Mouse (Mus musculus): ENCODE measurements around the gene Kcne1. TPM values are rescaled to one million over a fixed set of nuclear protein-coding genes. Genes with fewer than 3 reads are reported as not detected.
A peak's percentile ranks its signal among the peaks of the same experiment; 100 is the strongest.

Kcne1 gene
- polyA plus RNA-seq, 1 experiment from 2014 or later: not detected

GRCm38 (mm10) chr16:92321341-92321740 lies 37.9 kb downstream of the Kcne1 start, which contains the start of gene Fam243:
TSS of gene Fam243 (minus strand) at chr16:92321441.
- no peak for ATAC-seq (replicated peaks)
- H3K4me1 ChIP-seq: peaks cover 2% of the 10 kb centered on the region; the same call in 1 of the 2 replicates
- H3K27me3 ChIP-seq (replicated peaks): no peaks in the 10 kb centered on the region
- no peaks in the 10 kb centered on the region for H3K36me3 ChIP-seq (replicated peaks)
- no peaks in the 10 kb centered on the region for H3K9me3 ChIP-seq
- WGBS: 88% methylated on average over 8 of the region's 8 CpGs
- H3K4me2 ChIP-seq: no peak within 1 kb of the TSS
- no peak within 1 kb of the TSS for H3K4me3 ChIP-seq
- no peak within 1 kb of the TSS for H3K27ac ChIP-seq
- H3K9ac ChIP-seq: no peak within 1 kb of the TSS

- ATAC-seq (replicated peaks): no peak
- Histone ChIP-seq H3K27ac (no peak overlapping the region), H3K4me3 (no peak overlapping the region), H3K27me3 (replicated peaks) (no peaks in the 10 kb centered on the region), H3K9ac (no peak overlapping the region), H3K9me3 (no peaks in the 10 kb centered on the region), H3K4me1 (peaks cover 2% of the 10 kb centered on the region; the same call in 1 of the 2 replicates), H3K4me2 (no peak overlapping the region), H3K36me3 (replicated peaks) (no peaks in the 10 kb centered on the region)
- 85% methylated on average over 3 of the region's 3 CpGs for WGBS
Measured at GRCm38 (mm10) chr16:92320361-92320760, 38.9 kb downstream of the Kcne1 start.

- 65% methylated on average over 20 of the region's 20 CpGs for WGBS
Measured at GRCm38 (mm10) chr16:92319353-92320109, 39.7 kb downstream of the Kcne1 start.

GRCm38 (mm10) chr16:92316049-92316738 lies 43.1 kb downstream of the Kcne1 start:
- Histone ChIP-seq H3K36me3 (replicated peaks) (peaks cover 6% of the 10 kb centered on the region; the same call in 1 of the 2 replicates), H3K27me3 (replicated peaks) (no peaks in the 10 kb centered on the region), H3K4me2 (no peak overlapping the region), H3K9me3 (no peaks in the 10 kb centered on the region), H3K4me1 (0 out of 2 replicates have a peak, but pooled peaks cover 3% of the 10 kb centered on the region), H3K27ac (no peak overlapping the region), H3K9ac (no peak overlapping the region), H3K4me3 (no peak overlapping the region)
- WGBS: 73% methylated on average over 7 of the region's 7 CpGs
- ATAC-seq (replicated peaks): no peak

More at GRCm38 (mm10) chr16:92319353-92320109, 39.7 kb downstream of the Kcne1 start:
- Histone ChIP-seq H3K9ac (no peak overlapping the region), H3K9me3 (no peaks in the 10 kb centered on the region), H3K36me3 (replicated peaks) (no peaks in the 10 kb centered on the region), H3K4me1 (peaks cover 3% of the 10 kb centered on the region; the same call in 1 of the 2 replicates), H3K27me3 (replicated peaks) (no peaks in the 10 kb centered on the region), H3K27ac (no peak overlapping the region), H3K4me2 (no peak overlapping the region), H3K4me3 (no peak overlapping the region)
- no peak for ATAC-seq (replicated peaks)

- 47% methylated on average over 13 of the region's 13 CpGs for WGBS
- ATAC-seq (replicated peaks): peak; percentile 84
- peaks cover 11% of the 10 kb centered on the region; the same call in 1 of the 2 replicates for H3K36me3 ChIP-seq (replicated peaks)
Measured at GRCm38 (mm10) chr16:92313953-92314741, 45.1 kb downstream of the Kcne1 start.

GRCm38 (mm10) chr16:92309126-92309525 lies 50.1 kb downstream of the Kcne1 start:
- Histone ChIP-seq H3K4me2 (no peak overlapping the region), H3K27ac (no peak overlapping the region), H3K4me3 (no peak overlapping the region), H3K27me3 (replicated peaks) (no peaks in the 10 kb centered on the region), H3K9me3 (no peaks in the 10 kb centered on the region), H3K36me3 (replicated peaks) (peaks cover 24% of the 10 kb centered on the region), H3K4me1 (no peaks in the 10 kb centered on the region), H3K9ac (no peak overlapping the region)
- 31% methylated on average over 4 of the region's 4 CpGs for WGBS
- ATAC-seq (replicated peaks): no peak

More at GRCm38 (mm10) chr16:92313953-92314741, 45.1 kb downstream of the Kcne1 start:
- H3K4me1 ChIP-seq: 0 out of 2 replicates have a peak, but pooled peaks cover 3% of the 10 kb centered on the region
- no peak overlapping the region for H3K27ac ChIP-seq
- H3K9ac ChIP-seq: no peak overlapping the region
- H3K27me3 ChIP-seq (replicated peaks): no peaks in the 10 kb centered on the region
- no peak overlapping the region for H3K4me3 ChIP-seq
- H3K4me2 ChIP-seq: no peak overlapping the region
- no peaks in the 10 kb centered on the region for H3K9me3 ChIP-seq

- no peak overlapping the region for H3K27ac ChIP-seq
- H3K9me3 ChIP-seq: no peaks in the 10 kb centered on the region
- H3K4me1 ChIP-seq: peaks cover under 1% of the 10 kb centered on the region
- peaks cover 24% of the 10 kb centered on the region; the same call in 1 of the 2 replicates for H3K36me3 ChIP-seq (replicated peaks)
- no peaks in the 10 kb centered on the region for H3K27me3 ChIP-seq (replicated peaks)
- no peak overlapping the region for H3K4me2 ChIP-seq
- 79% methylated on average over 3 of the region's 3 CpGs for WGBS
- no peak for ATAC-seq (replicated peaks)
- H3K9ac ChIP-seq: no peak overlapping the region
- no peak overlapping the region for H3K4me3 ChIP-seq
Measured at GRCm38 (mm10) chr16:92307947-92308346, 51.3 kb downstream of the Kcne1 start.

GRCm38 (mm10) chr16:92305519-92305918 lies 53.7 kb downstream of the Kcne1 start:
- H3K9ac ChIP-seq: no peak overlapping the region
- no peak overlapping the region for H3K4me3 ChIP-seq
- no peak for ATAC-seq (replicated peaks)
- no peaks in the 10 kb centered on the region for H3K27me3 ChIP-seq (replicated peaks)
- H3K9me3 ChIP-seq: no peaks in the 10 kb centered on the region
- H3K36me3 ChIP-seq (replicated peaks): peaks cover 13% of the 10 kb centered on the region; the same call in 1 of the 2 replicates
- peaks cover 18% of the 10 kb centered on the region for H3K4me1 ChIP-seq
- WGBS: 94% methylated on average over 2 of the region's 2 CpGs
- no peak overlapping the region for H3K27ac ChIP-seq
- H3K4me2 ChIP-seq: no peak overlapping the region

GRCm38 (mm10) chr16:92302506-92302905 lies 56.8 kb downstream of the Kcne1 start:
- no peak overlapping the region for H3K4me3 ChIP-seq
- no peak overlapping the region for H3K9ac ChIP-seq

GRCm38 (mm10) chr16:92301989-92302388 lies 57.3 kb downstream of the Kcne1 start:
- Histone ChIP-seq H3K27me3 (replicated peaks) (no peaks in the 10 kb centered on the region), H3K9me3 (no peaks in the 10 kb centered on the region), H3K36me3 (replicated peaks) (peaks cover 10% of the 10 kb centered on the region; the same call in 1 of the 2 replicates), H3K4me1 (peaks cover 23% of the 10 kb centered on the region), H3K4me3 (peak overlapping the region; percentile 70), H3K27ac (peak overlapping the region; percentile 65), H3K4me2 (peak overlapping the region; percentile 85), H3K9ac (peak overlapping the region; percentile 74)
- 30% methylated on average over 5 of the region's 5 CpGs for WGBS
- no peak for ATAC-seq (replicated peaks)

More at GRCm38 (mm10) chr16:92302506-92302905, 56.8 kb downstream of the Kcne1 start:
- Histone ChIP-seq H3K27ac (no peak overlapping the region), H3K27me3 (replicated peaks) (no peaks in the 10 kb centered on the region), H3K9me3 (no peaks in the 10 kb centered on the region), H3K36me3 (replicated peaks) (peaks cover 13% of the 10 kb centered on the region; the same call in 1 of the 2 replicates), H3K4me1 (peaks cover 23% of the 10 kb centered on the region), H3K4me2 (peak overlapping the region; percentile 85)
- no peak for ATAC-seq (replicated peaks)
- 71% methylated on average over 5 of the region's 5 CpGs for WGBS

GRCm38 (mm10) chr16:92301412-92301806 lies 57.9 kb downstream of the Kcne1 start:
- under 1% methylated on average over 12 of the region's 12 CpGs for WGBS
- peak overlapping the region; percentile 70 for H3K4me3 ChIP-seq
- H3K4me1 ChIP-seq: peaks cover 23% of the 10 kb centered on the region
- no peaks in the 10 kb centered on the region for H3K9me3 ChIP-seq
- H3K36me3 ChIP-seq (replicated peaks): peaks cover 4% of the 10 kb centered on the region; the same call in 1 of the 2 replicates
- peak overlapping the region; percentile 85 for H3K4me2 ChIP-seq
- H3K27me3 ChIP-seq (replicated peaks): no peaks in the 10 kb centered on the region
- peak overlapping the region; percentile 65 for H3K27ac ChIP-seq
- peak overlapping the region; percentile 74 for H3K9ac ChIP-seq
- peak; percentile 69 for ATAC-seq (replicated peaks)
